Mouse (Mus musculus) lung, postnatal 4 days (tissue): ENCODE measurements around the gene Dusp21.
A peak's percentile ranks its signal among the peaks of the same experiment; 100 is the strongest.

Source experiments
- DNase-seq, 2 experiments: peaks; one replicate each; pipeline ENCODE4 v3.0.0; 2021

Gene Dusp21

GRCm38 (mm10) chrX:18145557-18145956 lies at the start of gene Dusp21:
Gene Dusp21, plus strand, starts transcription at chrX:18145857.
- no peak for DNase-seq

- DNase-seq, result no peak
Measured at GRCm38 (mm10) chrX:18160734-18161442, 15.2 kb downstream of the Dusp21 start.

DNA sequence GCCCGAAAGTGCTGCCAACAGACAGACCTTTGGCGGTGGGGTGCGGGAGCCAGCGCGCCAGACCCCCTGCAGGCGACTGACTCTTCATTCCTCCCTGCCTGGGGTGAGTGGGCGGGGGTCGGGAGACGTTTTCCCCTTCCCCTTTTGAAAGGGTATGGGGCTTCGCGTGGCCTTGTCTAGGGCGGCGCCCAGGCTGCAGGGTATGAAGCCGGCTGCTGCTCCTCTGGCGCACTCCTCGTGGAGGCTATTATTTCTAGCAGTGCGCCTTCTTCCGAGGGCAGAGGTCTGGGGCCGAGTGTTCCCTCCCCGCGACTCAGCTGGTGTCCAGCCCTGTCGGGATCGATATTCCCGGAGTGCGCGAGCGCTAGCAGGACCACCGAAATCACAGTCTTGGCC lies 16.1 kb downstream of the Dusp21 start:
- no peak for DNase-seq

DNA sequence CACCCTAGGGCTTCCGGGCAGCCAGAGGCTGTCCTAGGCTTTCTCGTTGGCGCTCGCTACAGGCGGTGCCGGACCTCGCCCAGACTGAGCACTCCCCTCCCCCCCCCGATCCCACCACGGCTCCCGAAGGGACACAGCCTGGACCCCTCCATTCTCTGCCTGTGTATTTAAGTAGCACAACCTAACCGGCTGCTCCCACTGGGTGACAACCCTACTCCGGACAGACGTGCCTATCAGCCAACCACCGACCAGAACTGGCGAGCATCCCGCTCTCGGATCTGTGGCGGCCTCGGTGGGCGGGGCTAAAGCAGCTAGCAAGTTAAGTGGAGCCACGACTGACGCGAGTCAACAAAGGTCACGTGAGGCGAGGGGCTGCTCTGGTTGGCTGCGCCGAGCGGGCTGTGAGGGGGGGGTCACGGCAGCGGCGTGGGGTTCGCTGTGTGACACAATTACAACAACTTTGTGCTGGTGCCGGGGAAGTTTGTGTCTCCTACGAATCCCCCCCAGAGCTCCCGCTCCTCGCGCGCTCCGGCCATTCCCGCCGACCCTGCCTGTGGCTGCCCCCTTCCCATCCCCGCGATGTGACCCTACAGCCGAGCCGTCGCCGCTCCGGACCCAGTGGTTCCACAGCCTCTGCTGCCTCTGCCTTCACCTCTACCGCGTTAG lies 16.7 kb downstream of the Dusp21 start, which contains the start of gene Kdm6a:
Kdm6a (plus strand) TSS at position 384 of the 666 bp plus-strand sequence.
- DNase-seq, result peak; percentile 99 to 100

GRCm38 (mm10) chrX:18162861-18163731 lies 17.4 kb downstream of the Dusp21 start:
- DNase-seq, result peak; percentile 67 to 79

- DNase-seq, result peak; percentile 20 to 34
Measured at GRCm38 (mm10) chrX:18163917-18164624, 18.4 kb downstream of the Dusp21 start.

- DNase-seq, result no peak
Measured at GRCm38 (mm10) chrX:18165121-18165520, 19.5 kb downstream of the Dusp21 start.

DNA sequence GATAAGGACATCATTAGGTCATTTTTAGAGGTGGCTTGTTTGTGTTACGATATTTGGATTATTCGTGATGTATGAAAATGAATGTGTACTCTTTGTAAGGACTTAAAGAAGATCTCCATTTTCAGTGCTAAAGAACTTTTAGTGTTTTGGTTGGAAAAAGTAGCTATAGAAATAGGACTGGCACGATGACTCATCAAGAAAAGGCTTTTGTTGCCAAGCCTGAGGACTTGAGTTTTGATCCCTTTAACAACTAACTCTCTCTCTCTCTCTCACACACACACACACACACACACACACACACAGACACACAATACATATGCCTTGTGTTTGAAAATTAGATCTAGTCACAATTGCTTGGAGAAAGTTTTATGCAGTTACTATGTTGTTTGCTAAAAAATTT lies 21.3 kb downstream of the Dusp21 start:
- no peak for DNase-seq

DNA sequence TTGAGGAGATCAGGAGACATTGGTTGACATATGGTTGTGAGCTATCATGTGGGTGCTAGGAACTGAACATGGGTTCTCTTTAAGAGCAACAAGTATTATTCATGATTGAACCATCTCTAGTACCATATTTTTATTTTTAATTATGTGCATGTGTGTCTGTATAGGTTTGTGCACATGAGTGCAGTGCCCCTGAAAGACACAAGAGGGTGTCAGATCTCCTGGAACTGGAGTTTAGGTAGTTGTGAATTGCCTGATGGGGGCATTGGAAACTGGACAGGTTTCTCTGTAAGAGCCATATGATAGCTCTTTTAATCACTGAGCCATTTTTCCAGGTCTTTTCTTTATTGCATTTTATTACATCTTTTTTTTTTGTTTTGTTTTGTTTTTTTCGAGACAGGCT lies 23.3 kb downstream of the Dusp21 start:
- no peak for DNase-seq

- DNase-seq, result no peak
Measured at GRCm38 (mm10) chrX:18174831-18175230, 29.2 kb downstream of the Dusp21 start.

DNA sequence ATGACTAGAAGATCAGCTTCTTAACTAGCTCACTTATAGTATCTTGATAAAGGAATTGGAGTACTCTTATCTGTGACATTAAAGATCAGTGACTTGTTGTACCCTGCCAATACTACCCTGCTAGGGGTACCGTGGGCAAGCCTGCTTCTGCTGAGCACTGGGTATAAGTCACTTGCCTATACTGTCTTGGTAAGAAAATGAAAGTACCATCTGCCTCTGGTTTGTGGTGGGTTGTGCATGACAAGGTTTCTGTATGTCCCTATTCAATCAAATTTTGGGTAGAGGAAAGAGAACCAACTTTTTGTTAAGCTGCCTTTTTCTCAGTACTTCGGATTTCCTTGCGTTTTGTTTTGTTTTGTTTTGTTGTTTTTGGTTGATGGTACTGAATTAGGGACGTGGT lies 32.1 kb downstream of the Dusp21 start:
- DNase-seq, result no peak

DNA sequence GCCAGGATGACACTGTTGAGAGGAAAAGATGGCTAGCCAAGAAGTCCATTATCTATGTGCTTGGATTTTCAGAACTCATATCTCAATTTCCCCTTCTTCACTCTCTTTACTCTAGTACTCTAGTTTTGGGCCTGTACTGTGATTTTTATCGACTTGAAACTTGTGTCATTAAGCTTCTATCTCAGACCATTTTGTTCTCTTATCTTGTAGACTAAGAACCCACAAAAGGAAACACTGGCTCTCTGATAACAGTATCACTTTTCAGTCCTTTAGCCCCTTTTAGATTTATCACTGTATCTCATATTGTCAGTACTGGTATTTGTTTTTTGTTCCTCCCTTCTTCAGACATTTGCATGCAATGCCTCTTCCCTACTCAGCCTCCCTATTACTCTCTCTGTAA lies 33.8 kb downstream of the Dusp21 start:
- DNase-seq, result no peak

DNA sequence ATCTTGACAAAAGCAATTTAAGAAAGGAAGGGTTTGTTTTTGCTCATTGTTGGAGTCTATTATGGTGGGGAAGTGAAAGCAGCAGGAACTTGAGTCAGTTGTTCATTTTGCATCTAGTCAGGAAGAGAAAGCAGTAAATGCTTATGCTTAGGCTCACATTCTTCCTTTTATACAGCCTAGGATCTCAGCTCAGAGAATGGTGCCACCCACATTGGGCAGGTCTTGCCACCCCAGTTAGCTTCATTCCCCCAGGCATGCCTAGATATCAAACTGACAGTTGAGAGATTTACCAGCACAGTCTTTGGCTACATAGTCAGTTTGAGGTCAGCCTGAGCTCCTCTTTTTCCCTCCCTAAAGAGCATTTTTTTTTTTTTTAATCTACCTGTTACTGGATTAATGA lies 41.5 kb downstream of the Dusp21 start:
- no peak for DNase-seq

GRCm38 (mm10) chrX:18188293-18188692 lies 42.6 kb downstream of the Dusp21 start:
- DNase-seq, result no peak
